Mouse (Mus musculus) midbrain, embryonic 14.5 days (tissue): Measurements from ENCODE around the gene Gm17387. TPM values are rescaled to one million over a fixed set of nuclear protein-coding genes. Genes with fewer than 3 reads are reported as not detected.
"Not testable (repeated sequence)": the region's sequence is repeated elsewhere in the genome, so short reads cannot be mapped to it uniquely, and the experiment has no call there.

ENCODE experiments used
- ATAC-seq: fragments of 200-750 bp; cut with Nextera tagmentation; 2 replicates; pipeline ENCODE4 v1.8.0; 2017; ENCODE audit warnings: moderate number of reproducible peaks, moderate library complexity; ENCODE audit not compliant: low FRiP score, low TSS enrichment
- DNase-seq: peaks from one replicate; pipeline ENCODE4 v3.0.0-alpha.2; 2015
- H3K27ac ChIP-seq: fragments of 300-500 bp; sonication (generic); replicated peaks from 2 replicates; pipeline ENCODE4 v1.5.1; 2014; ENCODE audit warnings: mild to moderate bottlenecking, low read depth, low read length, moderate library complexity
- H3K27me3 ChIP-seq: fragments of 300-500 bp; sonication (generic); 2 replicates; pipeline ENCODE4 v1.6.1; 2014; ENCODE audit warnings: low read length, control low read depth, mixed read lengths; ENCODE audit not compliant: control insufficient read depth, insufficient read depth
- H3K36me3 ChIP-seq: fragments of 300-500 bp; sonication (generic); 2 replicates; pipeline ENCODE4 v1.6.1; 2014; ENCODE audit warnings: low read length, control low read depth; ENCODE audit not compliant: control insufficient read depth, insufficient read depth
- H3K4me1 ChIP-seq: fragments of 300-500 bp; sonication (generic); 2 replicates; pipeline ENCODE4 v1.6.1; 2014; ENCODE audit warnings: mild to moderate bottlenecking, antibody characterized with exemption, low read length, control low read depth; ENCODE audit not compliant: control insufficient read depth, insufficient read depth
- H3K4me2 ChIP-seq: fragments of 300-500 bp; sonication (generic); 2 replicates; pipeline ENCODE4 v1.6.1; 2014; ENCODE audit warnings: mild to moderate bottlenecking, low read length, moderate library complexity
- H3K4me3 ChIP-seq: fragments of 300-500 bp; sonication (generic); replicated peaks from 2 replicates; pipeline ENCODE4 v1.5.1; 2014; ENCODE audit warnings: low read depth, low read length
- H3K9ac ChIP-seq: fragments of 300-500 bp; sonication (generic); replicated peaks from 2 replicates; pipeline ENCODE4 v1.6.1; 2014; ENCODE audit warnings: mild to moderate bottlenecking, low read length, moderate library complexity
- H3K9me3 ChIP-seq: fragments of 300-500 bp; sonication (generic); 2 replicates; pipeline ENCODE4 v1.6.1; 2016; ENCODE audit warnings: low read length, control low read depth, mixed read lengths; ENCODE audit not compliant: control insufficient read depth
- WGBS: fragments of 180-500 bp; shearing (Covaris S2); extraction: QIAGEN DNeasy Blood & Tissue Kit; methylation state at CpG from one replicate; pipeline ENCODE4 v1.1.7; 2014; 5-methylcytosine and 5-hydroxymethylcytosine counted together
- polyA plus RNA-seq: library from polyadenylated mRNA; unstranded; fragments of >200 nt; fragmentation: Nextera tagmentation; extraction: Ambion mirVana; gene quantifications from 2 replicates; pipeline ENCODE4 v1.2.1, GENCODE M21; 2014

Gene Gm17387
- polyA plus RNA-seq, 1 experiment from 2014 or later: not detected

GRCm38 (mm10) chr7:141026097-141026739, 2.7 kb upstream of the Gm17387 start:
- Histone ChIP-seq H3K9me3 (no peaks in the 10 kb centered on the region), H3K4me1 (peaks cover 11% of the 10 kb centered on the region), H3K27ac (peak overlapping the region; percentile 71; the same call in 1 of the 2 replicates), H3K27me3 (no peaks in the 10 kb centered on the region), H3K4me2 (no peak overlapping the region), H3K36me3 (no peaks in the 10 kb centered on the region), H3K4me3 (no peak overlapping the region), H3K9ac (no peak overlapping the region)
- 14% methylated on average over 6 of the region's 6 CpGs for WGBS
- no peak for ATAC-seq
- peak; percentile 46 for DNase-seq

GRCm38 (mm10) chr7:141026740-141027098, 2.2 kb upstream of the Gm17387 start:
- Histone ChIP-seq H3K9ac (no peak overlapping the region), H3K4me1 (peaks cover 11% of the 10 kb centered on the region), H3K4me3 (no peak overlapping the region), H3K27ac (peak overlapping the region; percentile 27; the same call in 1 of the 2 replicates), H3K36me3 (no peaks in the 10 kb centered on the region), H3K9me3 (no peaks in the 10 kb centered on the region), H3K27me3 (no peaks in the 10 kb centered on the region), H3K4me2 (no peak overlapping the region)
- DNase-seq (no peak), ATAC-seq (no peak)
- 49% methylated on average over 5 of the region's 5 CpGs for WGBS

- H3K9ac ChIP-seq: no peak overlapping the region
- H3K27ac ChIP-seq: no peak overlapping the region
- no peaks in the 10 kb centered on the region for H3K27me3 ChIP-seq
- DNase-seq (no peak), ATAC-seq (no peak)
- peaks cover 6% of the 10 kb centered on the region for H3K4me1 ChIP-seq
- 40% methylated on average over 3 of the region's 3 CpGs for WGBS
- no peaks in the 10 kb centered on the region for H3K36me3 ChIP-seq
- H3K4me2 ChIP-seq: no peak overlapping the region
- no peaks in the 10 kb centered on the region for H3K9me3 ChIP-seq
- no peak overlapping the region for H3K4me3 ChIP-seq
Observed at GRCm38 (mm10) chr7:141030390-141030789, 1.5 kb downstream of the Gm17387 start.

- H3K36me3 ChIP-seq: no peaks in the 10 kb centered on the region
- H3K27ac ChIP-seq: no peak overlapping the region
- no peaks in the 10 kb centered on the region for H3K4me1 ChIP-seq
- no peak for ATAC-seq
- DNase-seq: no peak
- no peak overlapping the region for H3K4me3 ChIP-seq
- no peak overlapping the region for H3K9ac ChIP-seq
- no peaks in the 10 kb centered on the region for H3K27me3 ChIP-seq
- WGBS: 81% methylated on average over 9 of the region's 9 CpGs
- H3K9me3 ChIP-seq: no peaks in the 10 kb centered on the region
- H3K4me2 ChIP-seq: no peak overlapping the region
Observed at GRCm38 (mm10) chr7:141032458-141033167, 3.7 kb downstream of the Gm17387 start.

- H3K4me2 ChIP-seq, H3K4me3 ChIP-seq, H3K4me1 ChIP-seq, ATAC-seq, H3K27ac ChIP-seq, H3K36me3 ChIP-seq, H3K9ac ChIP-seq, DNase-seq, H3K9me3 ChIP-seq, H3K27me3 ChIP-seq: not testable (repeated sequence)
- 89% methylated on average over 1 of the region's 2 CpGs for WGBS
Observed at GRCm38 (mm10) chr7:141036624-141037023, 7.7 kb downstream of the Gm17387 start.

GRCm38 (mm10) chr7:141038090-141039032, 9.4 kb downstream of the Gm17387 start:
- no peak overlapping the region for H3K4me2 ChIP-seq
- DNase-seq (no peak), ATAC-seq (no peak)
- H3K9me3 ChIP-seq: no peaks in the 10 kb centered on the region
- H3K9ac ChIP-seq: no peak overlapping the region
- H3K27ac ChIP-seq: no peak overlapping the region
- H3K36me3 ChIP-seq: no peaks in the 10 kb centered on the region
- WGBS: 88% methylated on average over 20 of the region's 21 CpGs
- no peak overlapping the region for H3K4me3 ChIP-seq
- H3K4me1 ChIP-seq: no peaks in the 10 kb centered on the region
- H3K27me3 ChIP-seq: no peaks in the 10 kb centered on the region

GRCm38 (mm10) chr7:141039386-141040107, 10.6 kb downstream of the Gm17387 start:
- no peak overlapping the region for H3K4me2 ChIP-seq
- H3K4me1 ChIP-seq: no peaks in the 10 kb centered on the region
- no peak for ATAC-seq
- no peak overlapping the region for H3K9ac ChIP-seq
- WGBS: 92% methylated on average over 4 of the region's 4 CpGs
- DNase-seq: no peak
- H3K36me3 ChIP-seq: no peaks in the 10 kb centered on the region
- no peaks in the 10 kb centered on the region for H3K27me3 ChIP-seq
- no peak overlapping the region for H3K4me3 ChIP-seq
- H3K27ac ChIP-seq: no peak overlapping the region
- H3K9me3 ChIP-seq: no peaks in the 10 kb centered on the region

GRCm38 (mm10) chr7:141040867-141041606, 12.1 kb downstream of the Gm17387 start:
- ATAC-seq (no peak), DNase-seq (peak; percentile 15)
- WGBS: 32% methylated on average over 6 of the region's 9 CpGs
- Histone ChIP-seq H3K9me3 (no peaks in the 10 kb centered on the region), H3K4me1 (no peaks in the 10 kb centered on the region), H3K9ac (no peak overlapping the region), H3K4me3 (no peak overlapping the region), H3K27me3 (no peaks in the 10 kb centered on the region), H3K36me3 (no peaks in the 10 kb centered on the region), H3K4me2 (no peak overlapping the region), H3K27ac (peak overlapping the region; percentile 57; the same call in 1 of the 2 replicates)
